Mouse (Mus musculus) thymus, adult 2 months (tissue): ENCODE measurements around the gene Agbl5.

Experiments used
- CTCF ChIP-seq: fragments of 200-500 bp; IDR thresholded peaks from 2 replicates; pipeline ENCODE4 v1.5.1; 2012; ENCODE audit warnings: mild to moderate bottlenecking, control low read depth, low read length, moderate library complexity, borderline replicate concordance; ENCODE audit not compliant: control insufficient read depth, poor library complexity, insufficient read depth; ENCODE audit errors: extremely low read depth
- POLR2A ChIP-seq: fragments of 200-500 bp; IDR thresholded peaks from 2 replicates; pipeline ENCODE4 v1.6.1; 2012; ENCODE audit warnings: mild to moderate bottlenecking, low read length, control low read depth, moderate library complexity; ENCODE audit not compliant: control insufficient read depth, poor library complexity, insufficient read depth; ENCODE audit errors: extremely low read depth

DNA sequence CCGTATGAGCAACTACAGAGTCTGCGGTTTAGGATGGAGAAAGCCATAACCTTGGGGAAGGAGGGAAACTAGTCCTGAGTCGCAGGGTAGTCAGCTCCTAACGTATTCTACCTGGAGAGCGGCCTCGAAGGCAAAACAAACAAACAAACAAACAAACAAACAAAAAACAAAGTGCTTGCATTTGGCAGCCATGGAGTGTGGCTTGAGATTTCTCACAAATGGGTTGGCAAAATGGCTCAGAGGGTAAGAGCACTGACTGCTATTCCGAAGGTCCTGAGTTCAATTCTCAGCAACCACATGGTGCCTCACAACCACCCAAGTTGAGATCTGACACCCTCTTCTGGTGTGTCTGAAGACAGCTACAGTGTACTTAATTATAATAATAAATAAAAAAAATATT is 21.4 kb downstream of the Agbl5 start:
- no peak for TF ChIP-seq CTCF
- TF ChIP-seq POLR2A, result no peak
